Mouse (Mus musculus): ENCODE data around the gene Gch1. TPM values are rescaled to one million over a fixed set of nuclear protein-coding genes. Genes with fewer than 3 reads are reported as not detected.

Gch1 gene
- total and polyA plus RNA-seq, 2 experiments: 133 to 200 TPM

DNA sequence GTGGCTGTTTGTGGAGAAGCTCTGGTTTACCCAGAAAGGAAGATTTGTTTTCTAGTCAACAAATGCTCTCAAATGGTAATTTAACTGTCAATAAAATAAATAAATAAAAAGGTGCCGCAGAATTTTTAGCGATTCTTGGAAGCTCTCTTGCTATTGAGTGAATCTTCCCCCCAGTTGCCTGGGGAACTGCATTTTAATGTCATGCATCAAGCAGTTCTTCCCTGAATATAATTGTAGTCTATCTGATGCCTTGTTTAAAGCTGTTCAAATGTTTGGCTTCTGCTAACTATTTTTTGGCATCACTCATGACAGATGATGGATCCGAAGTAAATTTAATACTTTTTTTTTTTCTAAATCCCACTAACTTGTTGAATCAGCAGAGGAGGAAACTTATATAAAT is 8.1 kb upstream of the Gch1 start:
- TF ChIP-seq POLR2A (IDR thresholded peaks at IDR 0.05; ENCODE audit: extremely low read depth, insufficient read depth, low read length) (no peak), CTCF (IDR thresholded peaks at IDR 0.05; ENCODE audit: low read depth, low read length) (no peak)
- Histone ChIP-seq H3K9ac (ENCODE audit: low read depth, low read length) (0 out of 2 replicates have a peak overlapping the region, but pooled peaks have one; percentile 40), H3K79me2 (ENCODE audit: control insufficient read depth, insufficient read depth, low read length) (no peaks in the 10 kb centered on the region), H3K27me3 (ENCODE audit: control insufficient read depth, insufficient read depth, low read length) (no peaks in the 10 kb centered on the region), H3K27ac (replicated peaks; ENCODE audit: insufficient read depth, low read depth, low read length) (peak overlapping the region; percentile 59), H3K4me3 (ENCODE audit: insufficient read depth, low read depth, low read length) (no peak overlapping the region), H3K36me3 (ENCODE audit: control insufficient read depth, insufficient read depth, low read length) (no peaks in the 10 kb centered on the region), H3K4me1 (ENCODE audit: control insufficient read depth, insufficient read depth, low read length) (peaks cover 7% of the 10 kb centered on the region)
- DNase-seq (ENCODE audit: extremely low read depth, low read depth, low spot score): no peak
- 47% methylated on average over 3 of the region's 3 CpGs for WGBS

DNA sequence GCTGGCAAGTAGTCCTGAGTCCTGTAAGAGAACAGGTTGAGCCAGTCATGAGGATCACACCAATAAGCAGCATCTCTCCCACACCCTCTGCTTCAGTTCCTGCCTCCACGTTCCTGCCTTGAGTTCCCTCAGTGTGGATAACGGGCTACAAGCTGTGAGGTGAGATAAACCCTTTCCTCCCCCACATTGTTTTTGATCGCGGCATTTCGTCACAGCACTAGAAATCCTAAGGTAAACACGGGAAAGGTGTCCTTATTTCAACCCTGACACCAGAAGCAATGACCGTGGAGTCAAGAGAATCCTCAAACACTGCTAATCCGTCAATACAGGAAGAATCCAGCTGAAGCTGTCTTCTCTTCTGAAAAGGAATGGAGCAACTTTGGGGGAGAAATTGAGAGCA is 7.5 kb upstream of the Gch1 start:
- DNase-seq (ENCODE audit: extremely low read depth, low read depth, low spot score): peak; percentile 94
- Histone ChIP-seq H3K4me1 (ENCODE audit: control insufficient read depth, insufficient read depth, low read length) (peaks cover 7% of the 10 kb centered on the region), H3K27ac (replicated peaks; ENCODE audit: insufficient read depth, low read depth, low read length) (peak overlapping the region; percentile 59), H3K27me3 (ENCODE audit: control insufficient read depth, insufficient read depth, low read length) (no peaks in the 10 kb centered on the region), H3K4me3 (ENCODE audit: insufficient read depth, low read depth, low read length) (no peak overlapping the region), H3K9ac (ENCODE audit: low read depth, low read length) (no peak overlapping the region), H3K79me2 (ENCODE audit: control insufficient read depth, insufficient read depth, low read length) (no peaks in the 10 kb centered on the region), H3K36me3 (ENCODE audit: control insufficient read depth, insufficient read depth, low read length) (no peaks in the 10 kb centered on the region)
- TF ChIP-seq POLR2A (IDR thresholded peaks at IDR 0.05; ENCODE audit: extremely low read depth, insufficient read depth, low read length): no peak
- TF ChIP-seq CTCF (IDR thresholded peaks at IDR 0.05; ENCODE audit: low read depth, low read length): no peak
- 22% methylated on average over 8 of the region's 8 CpGs for WGBS

DNA sequence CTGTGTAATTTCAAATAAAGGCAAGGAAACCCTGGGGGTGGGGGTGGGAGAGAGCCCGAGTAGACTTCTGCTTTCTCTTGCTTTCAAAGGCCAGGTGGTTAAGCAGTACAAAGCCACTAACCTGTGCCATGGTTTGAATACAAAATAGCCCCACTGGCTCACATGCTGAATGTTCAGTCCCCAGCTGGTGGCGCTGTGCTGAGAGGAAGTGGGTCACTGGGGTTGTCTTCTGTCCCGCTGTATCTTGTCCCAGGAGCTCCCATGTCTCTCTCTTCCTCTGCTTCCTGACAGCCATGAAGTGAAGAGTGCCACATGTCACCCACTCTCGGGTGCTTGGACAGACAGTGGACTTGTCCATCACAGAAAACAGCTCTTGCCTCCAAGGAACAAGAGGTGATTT is 4.9 kb upstream of the Gch1 start:
- TF ChIP-seq POLR2A (IDR thresholded peaks at IDR 0.05; ENCODE audit: extremely low read depth, insufficient read depth, low read length) (no peak), CTCF (IDR thresholded peaks at IDR 0.05; ENCODE audit: low read depth, low read length) (peak; percentile 39; the same call in 1 of the 2 replicates)
- 69% methylated on average over 4 of the region's 4 CpGs for WGBS
- no peak for DNase-seq (ENCODE audit: extremely low read depth, low read depth, low spot score)

DNA sequence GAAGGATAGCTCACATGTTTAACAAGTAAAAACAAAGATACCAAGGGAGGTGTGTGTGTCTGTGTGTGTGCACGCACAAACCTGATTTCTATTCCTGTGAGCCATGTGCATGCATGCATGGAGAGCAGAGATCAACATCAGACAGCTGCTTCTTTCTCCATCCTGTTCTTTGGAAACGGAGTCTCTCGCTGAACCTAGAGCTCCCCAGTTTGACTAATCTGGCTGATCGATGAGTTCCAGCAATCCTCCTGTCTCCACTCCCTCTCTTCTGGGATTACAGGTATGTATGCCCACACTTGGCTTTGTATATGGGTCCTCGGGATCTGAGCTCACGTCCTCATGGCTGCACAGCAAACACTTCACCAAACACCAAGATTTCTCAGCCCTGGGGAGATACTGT is 4.3 kb upstream of the Gch1 start:
- no peak for TF ChIP-seq POLR2A (IDR thresholded peaks at IDR 0.05; ENCODE audit: extremely low read depth, insufficient read depth, low read length)
- no peak for TF ChIP-seq CTCF (IDR thresholded peaks at IDR 0.05; ENCODE audit: low read depth, low read length)
- DNase-seq (ENCODE audit: extremely low read depth, low read depth, low spot score): no peak
- WGBS: 86% methylated on average over 6 of the region's 6 CpGs
- H3K27ac ChIP-seq (replicated peaks; ENCODE audit: insufficient read depth, low read depth, low read length): no peak overlapping the region
- H3K36me3 ChIP-seq (ENCODE audit: control insufficient read depth, insufficient read depth, low read length): no peaks in the 10 kb centered on the region
- H3K4me3 ChIP-seq (ENCODE audit: insufficient read depth, low read depth, low read length): no peak overlapping the region
- peaks cover 12% of the 10 kb centered on the region for H3K4me1 ChIP-seq (ENCODE audit: control insufficient read depth, insufficient read depth, low read length)
- no peaks in the 10 kb centered on the region for H3K27me3 ChIP-seq (ENCODE audit: control insufficient read depth, insufficient read depth, low read length)
- H3K9ac ChIP-seq (ENCODE audit: low read depth, low read length): no peak overlapping the region
- peaks cover 6% of the 10 kb centered on the region; the same call in 1 of the 2 replicates for H3K79me2 ChIP-seq (ENCODE audit: control insufficient read depth, insufficient read depth, low read length)

More for the DNA sequence above, 4.9 kb upstream of the Gch1 start:
- Histone ChIP-seq H3K27ac (replicated peaks; ENCODE audit: insufficient read depth, low read depth, low read length) (no peak overlapping the region), H3K27me3 (ENCODE audit: control insufficient read depth, insufficient read depth, low read length) (no peaks in the 10 kb centered on the region), H3K79me2 (ENCODE audit: control insufficient read depth, insufficient read depth, low read length) (peaks cover under 1% of the 10 kb centered on the region; the same call in 1 of the 2 replicates), H3K4me1 (ENCODE audit: control insufficient read depth, insufficient read depth, low read length) (peaks cover 12% of the 10 kb centered on the region), H3K4me3 (ENCODE audit: insufficient read depth, low read depth, low read length) (no peak overlapping the region), H3K9ac (ENCODE audit: low read depth, low read length) (no peak overlapping the region), H3K36me3 (ENCODE audit: control insufficient read depth, insufficient read depth, low read length) (no peaks in the 10 kb centered on the region)

DNA sequence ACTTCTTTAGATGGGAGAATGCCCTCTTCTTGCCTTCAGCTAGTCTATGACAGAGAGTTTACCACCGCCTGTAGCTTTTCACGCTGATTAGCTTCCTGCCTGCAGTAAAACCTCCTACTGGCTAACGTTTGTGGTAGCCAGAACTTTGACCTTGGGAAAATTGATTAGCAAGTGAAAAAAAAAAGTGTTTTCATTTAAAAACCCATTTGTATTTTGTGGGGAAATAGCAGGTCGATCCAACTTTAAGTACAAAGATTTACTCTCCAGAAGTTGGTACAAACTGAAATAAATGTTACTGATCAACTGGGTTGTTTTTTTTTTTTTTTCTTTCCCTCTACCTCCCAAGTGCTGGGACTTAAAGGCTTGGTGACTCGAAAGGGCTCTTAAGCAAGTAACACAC is 2.6 kb upstream of the Gch1 start:
- H3K27ac ChIP-seq (replicated peaks; ENCODE audit: insufficient read depth, low read depth, low read length): peak overlapping the region; percentile 99
- 12% methylated on average over 5 of the region's 5 CpGs for WGBS
- peak; percentile 98 for DNase-seq (ENCODE audit: extremely low read depth, low read depth, low spot score)
- H3K9ac ChIP-seq (ENCODE audit: low read depth, low read length): peak overlapping the region; percentile 59
- no peak overlapping the region for H3K4me3 ChIP-seq (ENCODE audit: insufficient read depth, low read depth, low read length)
- H3K36me3 ChIP-seq (ENCODE audit: control insufficient read depth, insufficient read depth, low read length): no peaks in the 10 kb centered on the region
- peaks cover 13% of the 10 kb centered on the region for H3K4me1 ChIP-seq (ENCODE audit: control insufficient read depth, insufficient read depth, low read length)
- H3K79me2 ChIP-seq (ENCODE audit: control insufficient read depth, insufficient read depth, low read length): peaks cover 12% of the 10 kb centered on the region; the same call in 1 of the 2 replicates
- H3K27me3 ChIP-seq (ENCODE audit: control insufficient read depth, insufficient read depth, low read length): no peaks in the 10 kb centered on the region
- TF ChIP-seq CTCF (IDR thresholded peaks at IDR 0.05; ENCODE audit: low read depth, low read length) (no peak), POLR2A (IDR thresholded peaks at IDR 0.05; ENCODE audit: extremely low read depth, insufficient read depth, low read length) (no peak)

DNA sequence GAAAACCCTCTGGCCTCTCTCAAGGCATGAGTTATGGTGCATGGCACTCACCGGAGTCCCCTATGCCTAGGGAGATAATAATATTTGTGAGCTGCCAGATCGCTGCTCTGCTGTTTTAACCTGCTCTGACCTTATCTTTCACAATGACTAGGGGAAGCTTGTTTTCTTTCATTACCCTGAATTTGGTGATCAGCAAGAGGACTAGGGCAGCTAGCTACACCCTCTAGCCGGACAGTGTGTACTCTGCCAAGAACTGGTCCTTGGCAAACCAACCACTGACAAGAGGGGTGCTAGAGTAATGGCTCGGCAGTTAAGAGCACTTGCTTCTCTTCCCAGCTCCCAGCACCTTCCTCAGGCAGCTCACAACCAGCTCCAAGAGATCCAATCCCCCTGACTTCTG is 1.4 kb upstream of the Gch1 start:
- Histone ChIP-seq H3K9ac (ENCODE audit: low read depth, low read length) (no peak overlapping the region), H3K4me1 (ENCODE audit: control insufficient read depth, insufficient read depth, low read length) (peaks cover 15% of the 10 kb centered on the region), H3K27me3 (ENCODE audit: control insufficient read depth, insufficient read depth, low read length) (no peaks in the 10 kb centered on the region), H3K27ac (replicated peaks; ENCODE audit: insufficient read depth, low read depth, low read length) (peak overlapping the region; percentile 99), H3K4me3 (ENCODE audit: insufficient read depth, low read depth, low read length) (no peak overlapping the region), H3K79me2 (ENCODE audit: control insufficient read depth, insufficient read depth, low read length) (peaks cover 17% of the 10 kb centered on the region), H3K36me3 (ENCODE audit: control insufficient read depth, insufficient read depth, low read length) (no peaks in the 10 kb centered on the region)
- WGBS: 17% methylated on average over 4 of the region's 4 CpGs
- peak; percentile 98 for DNase-seq (ENCODE audit: extremely low read depth, low read depth, low spot score)
- no peak for TF ChIP-seq CTCF (IDR thresholded peaks at IDR 0.05; ENCODE audit: low read depth, low read length)
- TF ChIP-seq POLR2A (IDR thresholded peaks at IDR 0.05; ENCODE audit: extremely low read depth, insufficient read depth, low read length): no peak

All from liver, adult 2 months (tissue).